Mouse (Mus musculus): ENCODE data around the gene Ptprz1.

Gene Ptprz1

GRCm38 (mm10) chr6:22874781-22875613 lies at the start of gene Ptprz1:
TSS of gene Ptprz1 (plus strand) at chr6:22875502.
- DNase-seq (ENCODE audit: low spot score), result peak; percentile 81

- DNase-seq (ENCODE audit: low spot score), result peak; percentile 58
Measured at GRCm38 (mm10) chr6:22833637-22834036, 41.7 kb upstream of the Ptprz1 start.

- peak; percentile 36 for DNase-seq (ENCODE audit: low spot score)
Measured at GRCm38 (mm10) chr6:22834100-22834970, 41.0 kb upstream of the Ptprz1 start.

- peak; percentile 48 for DNase-seq (ENCODE audit: low spot score)
Measured at GRCm38 (mm10) chr6:22875614-22876541, 576 bp downstream of the Ptprz1 start.

- no peak for DNase-seq (ENCODE audit: low spot score)
Measured at GRCm38 (mm10) chr6:22887978-22888377, 12.7 kb downstream of the Ptprz1 start.

- DNase-seq (ENCODE audit: low spot score), result no peak
Measured at GRCm38 (mm10) chr6:22889333-22889732, 14.0 kb downstream of the Ptprz1 start.

- no peak for DNase-seq (ENCODE audit: low spot score)
Measured at GRCm38 (mm10) chr6:22901983-22902382, 26.7 kb downstream of the Ptprz1 start.

GRCm38 (mm10) chr6:22908510-22909256 lies 33.4 kb downstream of the Ptprz1 start:
- DNase-seq (ENCODE audit: low spot score), result no peak

GRCm38 (mm10) chr6:22909257-22909907 lies 34.1 kb downstream of the Ptprz1 start:
- peak; percentile 36 for DNase-seq (ENCODE audit: low spot score)

- no peak for DNase-seq (ENCODE audit: low spot score)
Measured at GRCm38 (mm10) chr6:22909908-22910260, 34.6 kb downstream of the Ptprz1 start.

GRCm38 (mm10) chr6:22922880-22923279 lies 47.6 kb downstream of the Ptprz1 start:
- DNase-seq (ENCODE audit: low spot score), result peak; percentile 51

- DNase-seq (ENCODE audit: low spot score), result no peak
Measured at GRCm38 (mm10) chr6:22932768-22933265, 57.5 kb downstream of the Ptprz1 start.

GRCm38 (mm10) chr6:22937126-22937525 lies 61.8 kb downstream of the Ptprz1 start:
- no peak for DNase-seq (ENCODE audit: low spot score)

GRCm38 (mm10) chr6:22937526-22937925 lies 62.2 kb downstream of the Ptprz1 start:
- no peak for DNase-seq (ENCODE audit: low spot score)

- no peak for DNase-seq (ENCODE audit: low spot score)
Measured at GRCm38 (mm10) chr6:22944191-22944590, 68.9 kb downstream of the Ptprz1 start.

- DNase-seq (ENCODE audit: low spot score), result no peak
Measured at GRCm38 (mm10) chr6:22963374-22963773, 88.1 kb downstream of the Ptprz1 start.

- DNase-seq (ENCODE audit: low spot score), result peak; percentile 78
Measured at GRCm38 (mm10) chr6:22968073-22968472, 92.8 kb downstream of the Ptprz1 start.

GRCm38 (mm10) chr6:22983769-22984519 lies 108.6 kb downstream of the Ptprz1 start:
- peak; percentile 67 for DNase-seq (ENCODE audit: low spot score)

GRCm38 (mm10) chr6:22984520-22985154 lies 109.3 kb downstream of the Ptprz1 start:
- peak; percentile 53 for DNase-seq (ENCODE audit: low spot score)

All from embryo, embryonic 10 days (tissue).